Comparison of ENCODE assay signal across 15 mouse cellular contexts in the genomic region with DNA sequence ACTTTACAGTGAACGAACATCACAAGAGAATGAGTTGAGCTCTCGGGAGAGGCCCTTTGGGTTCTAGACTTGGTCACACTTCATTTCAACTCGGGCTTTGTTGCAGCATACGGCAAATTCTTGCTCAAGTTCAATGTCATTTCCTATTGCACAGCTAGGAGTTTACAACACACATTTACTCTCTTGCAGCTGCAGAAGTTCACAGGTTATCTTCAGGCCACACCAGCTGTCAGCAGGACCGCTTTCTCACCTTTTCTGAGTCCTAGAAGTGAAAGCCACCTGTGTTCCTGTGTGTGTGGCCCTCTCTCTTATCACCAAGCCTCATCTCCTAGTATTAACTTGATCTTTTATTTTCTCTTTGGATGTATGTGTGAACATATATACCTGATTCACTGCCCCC. TPM values are rescaled to one million over a fixed set of nuclear protein-coding genes. Genes with fewer than 3 reads are reported as not detected.
DNase-seq lines count a peak whose midpoint lies in the region; ATAC-seq and TF ChIP-seq lines count a peak whose summit lies in the region.
"Had no signal": no experiment of that assay in that cellular context is flagged by ENCODE, and none has a peak within 500 bp of the region (broad histone marks: within the 10 kb centered on the region; RNA-seq: fewer than 3 reads in every experiment).

No protein-coding gene starts in this region.

- peak; percentile 29 for DNase-seq in lung, postnatal 10 days
- DNase-seq in lung, adult 2 months, result no peak
- DNase-seq in thymus, postnatal 25 days, result peak; percentile 46
- no peak for DNase-seq in neural tube, embryonic 10.5 days (ENCODE audit: extremely low spot score, low spot score)
- DNase-seq in adipocyte (ENCODE audit: low spot score), result no peak
- no peak for DNase-seq in testis, postnatal 14 days (ENCODE audit: low spot score)
- DNase-seq: cerebellum, adult 8-10 months; kidney, adult 8-10 months; liver, embryonic 13.5 days; right cerebral cortex, adult 18-20 months had no signal

- no peak for TF ChIP-seq POLR2A in lung, adult 2 months (IDR thresholded peaks at IDR 0.05; ENCODE audit: borderline replicate concordance, extremely low read depth, low read depth, low read length)
- no peak for TF ChIP-seq POLR2A in bone marrow macrophage, adult 2 months (IDR thresholded peaks at IDR 0.05; ENCODE audit: borderline replicate concordance, low read depth, low read length)

- H3K4me3 ChIP-seq in lung, adult 2 months (replicated peaks; ENCODE audit: extremely low read depth, low read depth, low read length), result no peak overlapping the region
- H3K4me3 ChIP-seq in bone marrow macrophage, adult 2 months (ENCODE audit: insufficient read depth, low read length), result no peak overlapping the region
- H3K4me3 ChIP-seq: heart, embryonic 10.5 days; hindbrain, embryonic 10.5 days; liver, embryonic 13.5 days; midbrain, embryonic 12.5 days had no signal

- ATAC-seq in megakaryocyte, adult 5-6 weeks (ENCODE audit: poor library complexity, severe bottlenecking), result peak; percentile 87

- no peak for TF ChIP-seq CTCF in lung, adult 2 months (IDR thresholded peaks at IDR 0.05; ENCODE audit: insufficient read depth, low read length)
- no peak for TF ChIP-seq CTCF in bone marrow macrophage, adult 2 months (IDR thresholded peaks at IDR 0.05; ENCODE audit: low read depth, low read length)

- 0 out of 2 replicates have a peak overlapping the region, but pooled peaks have one; percentile 19 for H3K27ac ChIP-seq in bone marrow macrophage, adult 2 months (ENCODE audit: insufficient read depth, low read depth, low read length)
- H3K27ac ChIP-seq: heart, embryonic 10.5 days; hindbrain, embryonic 10.5 days; liver, embryonic 13.5 days; midbrain, embryonic 12.5 days had no signal

- 46% methylated on average over 5 of the region's 5 CpGs for WGBS in lung, adult 2 months

- no peaks in the 10 kb centered on the region for H3K4me1 ChIP-seq in lung, adult 2 months (ENCODE audit: control insufficient read depth, insufficient read depth, low read length)
- H3K4me1 ChIP-seq in bone marrow macrophage, adult 2 months (ENCODE audit: control insufficient read depth, insufficient read depth, low read length), result peaks cover 32% of the 10 kb centered on the region
- H3K4me1 ChIP-seq: heart, embryonic 10.5 days; hindbrain, embryonic 10.5 days; liver, embryonic 13.5 days; midbrain, embryonic 12.5 days had no signal

RNA-seq across cellular contexts. Expression of a gene that starts 31.3 kb away (rescaled TPM):
- polyA plus RNA-seq in lung, adult 2 months (2012; rRNA removed), result 4.7 and 7.2 TPM in 2 replicates
- 45.9 and 46.5 TPM in 2 replicates for polyA plus RNA-seq in bone marrow macrophage, adult 2 months (2012; ENCODE audit: insufficient read depth, insufficient read length, missing spikeins)
- 166 and 194 TPM in 2 replicates for total RNA-seq in megakaryocyte, adult 5-6 weeks (2015)
- 188 and 200 TPM in 2 replicates for total RNA-seq in megakaryocyte, adult 5-6 weeks (2017)

Comparison
In these comparisons a context has a peak if more than half of its experiments do, and no peak if none do; other contexts are left out.
1. DNase-seq: peak in lung, postnatal 10 days (single experiment) and thymus, postnatal 25 days (single experiment); none in lung, adult 2 months (single experiment), neural tube, embryonic 10.5 days (single experiment), adipocyte (single experiment) and testis, postnatal 14 days (single experiment).